In genomic region chr14:28949785-28950184, GRCm38 (mm10) we compare ENCODE assay signal across 13 mouse cellular contexts.
DNase-seq lines count a peak whose midpoint lies in the region; TF ChIP-seq lines count a peak whose summit lies in the region.
"Had no signal": no experiment of that assay in that cellular context is flagged by ENCODE, and none has a peak within 500 bp of the region (broad histone marks: within the 10 kb centered on the region; RNA-seq: fewer than 3 reads in every experiment).

No protein-coding gene starts in this region.

- TF ChIP-seq CTCF in heart, adult 2 months (IDR thresholded peaks at IDR 0.05) = peak; percentile 63
- TF ChIP-seq CTCF in left cerebral cortex, adult 2 months (IDR thresholded peaks at IDR 0.05) = peak; percentile 22
- TF ChIP-seq CTCF in brain, embryonic 14.5 days (IDR thresholded peaks at IDR 0.05; ENCODE audit: borderline replicate concordance, extremely low read depth, insufficient read depth, insufficient read length) = no peak

- H3K79me2 ChIP-seq in heart, adult 2 months (replicated peaks; ENCODE audit: control insufficient read depth, insufficient read depth, low read length) = no peaks in the 10 kb centered on the region

- no peak for TF ChIP-seq POLR2A in heart, adult 2 months (IDR thresholded peaks at IDR 0.05; ENCODE audit: insufficient read depth, low read depth, low read length)
- no peak for TF ChIP-seq POLR2A in brain, embryonic 14.5 days (IDR thresholded peaks at IDR 0.05; ENCODE audit: borderline replicate concordance, extremely low read depth, insufficient read depth, insufficient read length, poor library complexity, severe bottlenecking)

- no peak for TF ChIP-seq EP300 in heart, adult 2 months (IDR thresholded peaks at IDR 0.05; ENCODE audit: insufficient read depth, low read depth, low read length)

- no peak overlapping the region for H3K4me3 ChIP-seq in heart, adult 2 months
- H3K4me3 ChIP-seq in left cerebral cortex, adult 2 months = no peak overlapping the region
- H3K4me3 ChIP-seq: forebrain, embryonic 12.5 days; limb, embryonic 15.5 days; megakaryocyte, embryonic 14.5 days had no signal

- no peaks in the 10 kb centered on the region for H3K27me3 ChIP-seq in heart, adult 2 months (ENCODE audit: control insufficient read depth, insufficient read depth, low read length)
- H3K27me3 ChIP-seq: forebrain, embryonic 12.5 days; limb, embryonic 15.5 days; megakaryocyte, embryonic 14.5 days had no signal

- intact Hi-C loops in heart, adult 2 months (cut with DNase I) = loop anchor here (5.0 kb wide), 2 partner anchors 123 to 143 kb away; no protein-coding TSS in a partner anchor
- intact Hi-C loops in heart, postnatal 36 days (cut with DNase I) = loop anchor here (1.0 to 10.0 kb wide), 3 partner anchors 123 to 495 kb away; no protein-coding TSS in a partner anchor
- intact Hi-C loops in left cerebral cortex, adult 2 months (cut with DNase I) = loop anchor here (5.0 kb wide), 1 partner anchor 143 kb away; no protein-coding TSS in a partner anchor
- intact Hi-C loops in left cerebral cortex, postnatal 10 days (cut with DNase I) = no loop called here

- 74% methylated on average over 1 of the region's 1 CpGs for WGBS in heart, adult 2 months

- H3K9ac ChIP-seq in heart, adult 2 months (ENCODE audit: low read depth, low read length) = no peak overlapping the region
- H3K9ac ChIP-seq: forebrain, embryonic 12.5 days; limb, embryonic 15.5 days had no signal

- no peak overlapping the region for H3K27ac ChIP-seq in heart, adult 2 months
- H3K27ac ChIP-seq in left cerebral cortex, adult 2 months = no peak overlapping the region
- H3K27ac ChIP-seq: forebrain, embryonic 12.5 days; limb, embryonic 15.5 days had no signal

- H3K4me1 ChIP-seq in heart, adult 2 months (ENCODE audit: control insufficient read depth, insufficient read depth, low read length) = no peaks in the 10 kb centered on the region
- H3K4me1 ChIP-seq: megakaryocyte, embryonic 14.5 days had no signal

- no peak for DNase-seq in heart, adult 2 months
- no peak for DNase-seq in heart, postnatal 36 days
- DNase-seq in left cerebral cortex, adult 2 months (ENCODE audit: extremely low spot score in 1 of 2, low spot score in 2 of 2) = no peak
- DNase-seq in left cerebral cortex, postnatal 10 days (ENCODE audit: extremely low spot score in 1 of 2, low spot score in 2 of 2) = no peak
- peak; percentile 22 for DNase-seq in adipocyte (ENCODE audit: low spot score)
- peak; percentile 68 for DNase-seq in brain, embryonic 14.5 days (ENCODE audit: low read depth)
- DNase-seq in right cerebral cortex, postnatal 25 days = no peak
- DNase-seq: cerebellum, adult 11-12 months; right cerebral cortex, adult 18-20 months; thymus, postnatal 25 days had no signal

- H3K36me3 ChIP-seq in heart, adult 2 months (ENCODE audit: control insufficient read depth, insufficient read depth, low read length) = no peaks in the 10 kb centered on the region
- H3K36me3 ChIP-seq: forebrain, embryonic 12.5 days; limb, embryonic 15.5 days had no signal

Comparison
In these comparisons a context has a peak if more than half of its experiments do, and no peak if none do; other contexts are left out.
1. DNase-seq: peak in adipocyte (single experiment) and brain, embryonic 14.5 days (single experiment); none in heart, adult 2 months (0 of 2), heart, postnatal 36 days (0 of 2), left cerebral cortex, adult 2 months (0 of 2), left cerebral cortex, postnatal 10 days (0 of 2) and right cerebral cortex, postnatal 25 days (single experiment).